In genomic region chr4:12769092-12769491, GRCm38 (mm10) we compare ENCODE assay signal across 28 mouse cellular contexts.
A peak's percentile ranks its signal among the peaks of the same experiment; 100 is the strongest.
DNase-seq lines count a peak whose midpoint lies in the region; ATAC-seq and TF ChIP-seq lines count a peak whose summit lies in the region.
"Had no signal": no experiment of that assay in that cellular context is flagged by ENCODE, and none has a peak within 500 bp of the region (broad histone marks: within the 10 kb centered on the region; RNA-seq: fewer than 3 reads in every experiment).

No protein-coding gene starts in this region.

- TF ChIP-seq EP300 in liver, postnatal 0 days (IDR thresholded peaks at IDR 0.05; ENCODE audit: low read depth), result no peak

- H3K4me1 ChIP-seq in liver, postnatal 0 days (ENCODE audit: insufficient read depth), result no peaks in the 10 kb centered on the region
- H3K4me1 ChIP-seq in liver, embryonic 11.5 days (replicated peaks; ENCODE audit: control insufficient read depth, insufficient read depth, low read length), result no peaks in the 10 kb centered on the region

- no peak overlapping the region for H3K27ac ChIP-seq in liver, postnatal 0 days (ENCODE audit: low read depth)
- no peak overlapping the region for H3K27ac ChIP-seq in liver, embryonic 11.5 days (ENCODE audit: low read depth, low read length)
- H3K27ac ChIP-seq: embryonic facial prominence, embryonic 12.5 days; embryonic facial prominence, embryonic 15.5 days; gastrocnemius, adult 2 months; heart, adult 2 months; heart, embryonic 10.5 days; heart, embryonic 13.5 days; hindbrain, embryonic 13.5 days had no signal

- TF ChIP-seq CTCF in liver, postnatal 0 days (IDR thresholded peaks at IDR 0.05; ENCODE audit: low read depth), result no peak

- no peak overlapping the region for H3K4me2 ChIP-seq in liver, postnatal 0 days (ENCODE audit: low read depth, low read length)
- H3K4me2 ChIP-seq in liver, embryonic 11.5 days, result no peak overlapping the region
- H3K4me2 ChIP-seq: embryonic facial prominence, embryonic 12.5 days; embryonic facial prominence, embryonic 15.5 days; heart, embryonic 13.5 days; hindbrain, embryonic 13.5 days had no signal

- H3K4me3 ChIP-seq in liver, postnatal 0 days (ENCODE audit: low read depth, low read length), result no peak overlapping the region
- no peak overlapping the region for H3K4me3 ChIP-seq in liver, embryonic 11.5 days (ENCODE audit: low read depth, low read length)
- H3K4me3 ChIP-seq: embryonic facial prominence, embryonic 12.5 days; embryonic facial prominence, embryonic 15.5 days; gastrocnemius, adult 2 months; heart, adult 2 months; heart, embryonic 10.5 days; heart, embryonic 13.5 days; hindbrain, embryonic 13.5 days had no signal

- no peaks in the 10 kb centered on the region for H3K36me3 ChIP-seq in liver, postnatal 0 days (replicated peaks; ENCODE audit: insufficient read depth, low read length)
- H3K36me3 ChIP-seq in liver, embryonic 11.5 days (ENCODE audit: control insufficient read depth, insufficient read depth, low read length), result no peaks in the 10 kb centered on the region
- H3K36me3 ChIP-seq: embryonic facial prominence, embryonic 12.5 days; embryonic facial prominence, embryonic 15.5 days; G1E; heart, embryonic 10.5 days; heart, embryonic 13.5 days; hindbrain, embryonic 13.5 days had no signal

- no peaks in the 10 kb centered on the region for H3K27me3 ChIP-seq in liver, postnatal 0 days (ENCODE audit: insufficient read depth, low read length)
- no peaks in the 10 kb centered on the region for H3K27me3 ChIP-seq in liver, embryonic 11.5 days (replicated peaks; ENCODE audit: control insufficient read depth, insufficient read depth, low read length)
- H3K27me3 ChIP-seq: CH12.LX; embryonic facial prominence, embryonic 12.5 days; embryonic facial prominence, embryonic 15.5 days; heart, embryonic 13.5 days; hindbrain, embryonic 13.5 days; Patski had no signal

- peak; percentile 41; the same call in 1 of the 2 replicates for ATAC-seq in liver, postnatal 0 days
- ATAC-seq in liver, embryonic 11.5 days (replicated peaks; ENCODE audit: low FRiP score), result no peak
- peak; percentile 67 to 68; a peak in 3 of 4 replicates for ATAC-seq in hematopoietic stem cell, adult 5-6 weeks (replicated peaks in 1 of 2; ENCODE audit: insufficient read depth in 1 of 2, low FRiP score in 2 of 2, low TSS enrichment in 1 of 2, low read depth in 1 of 2, poor library complexity in 2 of 2, severe bottlenecking in 2 of 2)
- ATAC-seq: forebrain, embryonic 14.5 days; forebrain, postnatal 0 days; hindbrain, embryonic 16.5 days; Patski had no signal

- no peak for DNase-seq in liver, postnatal 0 days
- no peak for DNase-seq in liver, embryonic 11.5 days (ENCODE audit: low spot score)
- DNase-seq in 416B (ENCODE audit: low read depth), result peak; percentile 37
- no peak for DNase-seq in urinary bladder, postnatal 14 days (ENCODE audit: low spot score)
- DNase-seq in gastrocnemius, postnatal 4 days (ENCODE audit: low spot score in 2 of 2), result no peak
- DNase-seq: adrenal gland, postnatal 10 days; adrenal gland, postnatal 36 days; B cell, adult 2 months; cerebellum, adult 18-20 months; cerebellum, adult 9-10 months; cerebellum, postnatal 14 days; forebrain, postnatal 0 days; gastrocnemius, adult 2 months; gastrocnemius, postnatal 14 days; heart, adult 2 months; heart, postnatal 14 days; heart, postnatal 4 days had no signal

- H3K9me3 ChIP-seq in liver, postnatal 0 days (ENCODE audit: low read length), result no peaks in the 10 kb centered on the region
- H3K9me3 ChIP-seq in liver, embryonic 11.5 days (ENCODE audit: control insufficient read depth, low read length), result no peaks in the 10 kb centered on the region
- H3K9me3 ChIP-seq: embryonic facial prominence, embryonic 12.5 days; embryonic facial prominence, embryonic 15.5 days; G1E; heart, embryonic 10.5 days; heart, embryonic 13.5 days; hindbrain, embryonic 13.5 days had no signal

- no peak overlapping the region for H3K9ac ChIP-seq in liver, postnatal 0 days (replicated peaks)
- H3K9ac ChIP-seq in liver, embryonic 11.5 days (ENCODE audit: low read depth, low read length), result no peak overlapping the region
- H3K9ac ChIP-seq: embryonic facial prominence, embryonic 12.5 days; embryonic facial prominence, embryonic 15.5 days; forebrain, postnatal 0 days; heart, embryonic 13.5 days; hindbrain, embryonic 13.5 days had no signal
